Mouse (Mus musculus) urinary bladder, adult 2 months (tissue): ENCODE results near the gene Atad5. TPM values are rescaled to one million over a fixed set of nuclear protein-coding genes. Genes with fewer than 3 reads are reported as not detected.
"Not testable (repeated sequence)": the region's sequence is repeated elsewhere in the genome, so short reads cannot be mapped to it uniquely, and the experiment has no call there.

Experiments used
- DNase-seq: peaks from one replicate; pipeline ENCODE4 v3.0.0; 2022; ENCODE audit warnings: low spot score
- polyA plus RNA-seq: library from polyadenylated mRNA; depleted of rRNA; stranded (reverse); fragments of >200 nt; gene quantifications from 2 replicates; pipeline ENCODE4 v1.2.3, GENCODE M21; 2012

Atad5 gene
- polyA plus RNA-seq, 1 experiment = 2.4 TPM

- not testable (repeated sequence) for DNase-seq
Observed at GRCm38 (mm10) chr11:80148974-80149373, 59.8 kb downstream of the Atad5 start.

GRCm38 (mm10) chr11:80149412-80150023 lies 60.3 kb downstream of the Atad5 start:
- no peak for DNase-seq

- no peak for DNase-seq
Observed at GRCm38 (mm10) chr11:80150566-80150965, 61.4 kb downstream of the Atad5 start.

GRCm38 (mm10) chr11:80151541-80151940 lies 62.3 kb downstream of the Atad5 start:
- no peak for DNase-seq

GRCm38 (mm10) chr11:80152376-80152775 lies 63.2 kb downstream of the Atad5 start:
- DNase-seq = no peak

DNA sequence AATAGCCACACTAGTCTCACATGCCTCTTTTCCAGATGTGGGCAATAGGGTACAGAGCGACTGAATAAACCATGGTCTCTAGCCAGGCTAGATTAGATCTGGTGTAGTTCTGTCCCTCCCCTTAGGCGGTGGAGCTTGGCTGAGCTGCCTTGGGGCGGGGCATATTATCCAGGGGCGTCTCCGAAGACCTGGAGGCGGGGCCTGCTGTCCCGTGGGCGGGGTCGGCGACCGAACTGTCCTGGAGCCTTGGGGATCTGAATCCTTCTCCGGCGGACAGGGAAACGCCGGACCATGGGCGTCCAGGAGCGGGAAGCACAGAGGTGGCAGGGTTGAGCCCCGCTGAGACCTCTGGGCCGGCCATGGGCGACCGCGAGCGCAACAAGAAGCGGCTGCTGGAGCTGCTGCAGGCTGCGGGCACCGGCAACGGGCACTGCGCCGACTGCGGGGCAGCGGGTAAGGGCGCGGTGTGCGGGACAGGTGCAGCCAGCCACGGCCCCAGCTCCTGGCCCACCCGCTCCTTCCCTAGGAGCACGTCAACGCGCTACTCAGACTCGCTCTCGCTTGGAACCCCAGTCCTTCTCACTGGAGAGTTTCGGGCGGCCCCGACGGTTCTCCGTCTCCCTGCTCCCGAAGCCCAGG lies 64.8 kb downstream of the Atad5 start, which contains the start of gene Adap2:
Gene Adap2 (plus strand): TSS at position 249 of the 639 bp plus-strand sequence.
- DNase-seq = peak; percentile 67

GRCm38 (mm10) chr11:80154501-80154900 lies 65.3 kb downstream of the Atad5 start:
- DNase-seq = no peak

DNA sequence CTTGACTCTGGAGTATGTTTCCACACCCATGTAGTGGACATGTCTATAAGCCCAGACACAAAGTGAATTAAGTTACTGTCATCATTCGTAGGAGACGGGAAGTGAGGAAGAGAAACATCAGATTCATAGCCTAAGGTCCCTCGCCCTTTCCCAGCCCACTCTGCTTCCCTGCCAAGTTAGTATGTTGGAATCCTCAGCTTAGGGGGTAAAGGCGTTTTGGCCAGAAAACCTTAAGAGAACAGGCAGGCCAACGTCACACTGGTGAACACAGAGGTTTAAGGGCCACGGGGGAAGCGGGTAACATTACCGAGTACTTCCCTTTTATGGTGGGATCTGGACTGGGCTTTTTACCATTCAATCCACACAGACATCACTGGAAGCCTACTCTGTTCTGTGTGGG lies 66.3 kb downstream of the Atad5 start:
- DNase-seq = no peak

- no peak for DNase-seq
Observed at GRCm38 (mm10) chr11:80155961-80156360, 66.8 kb downstream of the Atad5 start.

GRCm38 (mm10) chr11:80156841-80157240 lies 67.6 kb downstream of the Atad5 start:
- DNase-seq = no peak

DNA sequence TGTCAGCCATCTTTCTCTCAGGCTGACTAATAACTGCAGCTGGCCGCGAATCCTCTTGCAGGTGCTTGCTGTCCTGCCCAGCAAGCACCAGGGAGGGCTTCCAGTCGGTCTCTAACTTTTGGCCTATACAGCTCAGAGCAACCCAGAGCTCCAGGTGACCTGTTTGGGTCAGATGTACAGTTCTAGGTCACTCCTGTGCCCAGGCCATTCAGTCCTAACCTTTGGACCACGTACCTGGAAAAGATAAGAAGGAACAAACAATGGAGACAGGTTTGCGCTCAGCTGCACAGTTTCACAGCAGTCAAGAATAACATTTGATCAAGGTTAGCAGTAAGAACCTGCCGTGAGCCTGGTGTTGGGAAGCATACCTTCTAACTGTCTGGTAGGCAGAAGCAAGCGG lies 69.8 kb downstream of the Atad5 start:
- DNase-seq = no peak

DNA sequence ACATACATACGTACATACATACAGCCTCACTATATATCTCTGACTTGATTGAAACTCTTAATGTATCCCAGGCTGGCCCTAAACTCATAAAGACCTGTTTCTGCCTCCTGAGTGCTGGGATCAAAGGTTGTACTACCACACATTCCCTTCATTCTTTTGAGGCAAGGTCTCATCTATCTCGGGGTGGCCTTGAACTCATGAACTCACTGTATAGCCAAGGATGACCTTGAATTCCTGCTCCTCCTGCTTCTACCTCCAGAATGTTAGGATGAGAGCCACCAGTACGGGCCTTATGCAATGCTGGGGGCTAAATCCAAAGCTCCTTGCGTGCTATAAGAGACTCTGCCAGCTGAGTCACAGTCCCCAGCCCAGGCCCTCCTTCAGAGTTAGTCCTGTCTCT lies 71.8 kb downstream of the Atad5 start:
- no peak for DNase-seq

- DNase-seq = no peak
Observed at GRCm38 (mm10) chr11:80163362-80164116, 74.3 kb downstream of the Atad5 start.

GRCm38 (mm10) chr11:80164224-80164623 lies 75.0 kb downstream of the Atad5 start:
- DNase-seq = no peak

GRCm38 (mm10) chr11:80168121-80168520 lies 78.9 kb downstream of the Atad5 start:
- no peak for DNase-seq

DNA sequence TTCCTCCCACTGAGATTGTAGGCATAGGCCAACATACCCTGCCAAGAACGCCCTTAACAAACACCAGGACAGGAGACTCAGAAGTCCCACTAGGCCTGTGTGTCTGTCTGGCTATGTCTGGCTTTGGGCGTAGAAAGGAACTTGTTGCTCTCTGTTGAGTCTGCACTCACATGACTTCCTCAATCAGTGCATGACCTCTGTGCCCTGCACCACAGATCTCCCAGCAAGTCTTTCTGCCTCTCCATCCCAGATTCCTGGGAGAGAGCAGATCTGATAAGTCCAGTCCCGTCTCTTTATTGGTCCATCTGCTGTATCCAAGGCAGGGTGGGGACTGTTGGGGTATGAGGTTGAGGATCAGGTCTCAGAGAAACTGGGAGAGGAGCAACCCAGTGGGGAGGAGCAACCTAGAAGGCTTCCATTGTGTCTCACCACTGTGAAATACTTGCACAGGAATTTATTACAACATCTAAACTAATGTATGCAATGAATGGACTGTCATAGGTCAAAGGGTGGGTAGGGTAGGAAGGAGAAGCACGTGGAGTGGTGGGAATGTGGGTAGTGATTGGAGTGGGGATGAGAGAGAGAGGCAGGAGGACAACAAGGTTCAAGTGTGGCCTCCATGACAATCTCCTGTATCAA lies 79.5 kb downstream of the Atad5 start:
- DNase-seq = no peak

- no peak for DNase-seq
Observed at GRCm38 (mm10) chr11:80169629-80170028, 80.4 kb downstream of the Atad5 start.

DNA sequence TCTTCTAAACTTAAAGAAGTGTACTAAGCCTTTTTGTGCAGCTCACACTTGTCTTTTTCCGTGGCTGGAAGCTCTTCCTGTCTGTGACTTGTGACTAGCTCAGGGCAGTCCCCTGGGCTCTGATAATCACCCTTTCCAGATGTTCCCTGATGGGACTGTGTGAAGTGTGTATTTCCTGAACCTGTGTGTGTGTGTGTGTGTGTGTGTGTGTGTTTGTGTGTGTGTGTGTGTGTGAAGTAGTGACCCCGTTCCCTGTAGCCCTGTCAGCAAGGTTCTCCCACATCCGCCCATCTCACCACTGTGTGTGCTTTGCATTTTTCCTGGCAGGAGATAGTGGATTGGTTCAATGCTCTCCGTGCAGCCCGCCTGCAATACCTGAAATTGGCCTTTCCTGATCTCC lies 81.2 kb downstream of the Atad5 start:
- no peak for DNase-seq

DNA sequence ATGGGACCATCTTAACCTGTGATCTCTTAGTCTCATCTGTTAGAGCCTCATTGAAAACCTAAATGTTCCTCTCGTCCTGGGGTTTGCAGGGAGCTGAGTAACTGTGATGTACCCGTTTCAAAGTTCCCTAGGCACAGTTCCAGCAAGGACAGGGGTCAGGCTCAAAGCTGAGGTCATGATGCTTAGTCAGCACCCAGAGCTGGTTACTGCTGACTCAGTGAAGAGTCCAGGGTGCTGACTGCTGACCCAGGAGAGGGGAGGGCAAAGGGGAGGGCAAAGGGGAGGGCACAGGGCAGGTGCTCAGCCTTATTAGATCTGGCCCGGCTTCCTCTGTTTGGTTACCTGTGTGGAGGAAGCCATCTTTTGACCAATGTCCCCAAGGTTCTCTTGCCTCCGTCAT lies 82.7 kb downstream of the Atad5 start:
- DNase-seq = no peak

DNA sequence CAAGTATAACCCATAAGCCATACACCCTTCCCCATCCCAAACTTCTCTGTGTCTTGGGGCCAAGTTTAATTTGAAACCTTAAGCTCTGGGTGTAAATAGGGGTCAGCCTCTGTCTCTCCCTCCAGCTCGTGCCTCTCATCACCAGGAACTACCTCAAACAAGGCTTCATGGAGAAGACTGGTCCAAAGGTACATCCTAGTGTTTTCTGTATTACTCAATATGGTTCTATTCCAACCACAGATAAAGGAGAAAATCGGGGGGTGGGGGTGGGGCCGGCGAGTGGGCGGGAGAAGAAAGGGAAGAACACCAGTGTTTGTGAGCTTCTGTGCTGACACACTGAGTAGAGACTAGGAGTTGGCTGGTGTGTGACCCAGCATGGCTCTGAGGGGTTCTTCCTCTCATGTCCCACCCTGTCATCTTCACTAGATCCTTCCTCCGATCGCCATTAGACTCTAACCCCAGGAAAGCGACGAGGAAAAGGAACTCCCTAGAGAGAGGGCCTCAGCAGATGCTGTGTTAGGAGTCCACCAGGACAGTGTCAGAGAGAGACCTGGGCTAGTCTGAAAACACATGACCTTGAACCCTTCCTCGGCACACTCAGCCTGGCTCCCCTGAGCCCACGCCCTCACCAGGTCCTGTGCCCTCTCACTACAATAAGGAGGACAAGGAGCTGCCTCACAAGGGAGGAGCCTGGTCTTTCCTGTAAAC lies 84.9 kb downstream of the Atad5 start:
- DNase-seq = no peak
